Mouse (Mus musculus) T-helper 2 cell (primary cell): ENCODE measurements at regions not wholly inside any gene's neighbourhood (a gene's known extent, or its start where the extent isn't known, plus 50 kb on each side); places are given as distances from the start of the nearest gene placed in this dataset.

ENCODE experiments used
- in situ Hi-C: fragments of 300-600 bp; cut with MboI, MseI; formaldehyde crosslinking; loops from one replicate; pipeline ENCODE4 v1.15.1; 2025; ENCODE audit warnings: high pct_unique_total_duplicates

DNA sequence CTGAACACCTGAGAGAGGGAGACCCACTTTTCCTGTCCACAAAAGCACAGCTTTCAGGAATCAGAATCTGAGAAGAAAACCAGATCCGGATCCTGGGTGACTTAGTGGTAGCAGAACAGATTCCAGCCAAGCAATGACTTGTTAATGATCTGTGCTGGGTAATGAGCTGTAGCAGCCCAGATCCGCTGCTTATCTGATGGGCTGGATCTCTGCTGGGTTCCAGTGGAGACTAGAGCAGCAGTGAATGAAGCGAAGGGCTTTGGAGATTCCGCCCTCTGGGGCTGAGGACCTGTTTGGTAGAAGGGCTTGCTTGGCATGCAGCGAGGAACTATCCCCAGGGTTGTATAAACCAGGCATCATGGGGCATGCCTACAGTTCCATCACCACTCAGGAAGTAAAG, 156.3 kb downstream of the Maf start:
- in situ Hi-C loops, result no loop called here

GRCm38 (mm10) chr8:115549112-115549511, 158.5 kb downstream of the Maf start:
- in situ Hi-C loops, result no loop called here

GRCm38 (mm10) chr8:115544067-115544466, 163.5 kb downstream of the Maf start:
- in situ Hi-C loops, result no loop called here

GRCm38 (mm10) chr8:115542935-115543334, 164.7 kb downstream of the Maf start:
- in situ Hi-C loops, result no loop called here

- in situ Hi-C loops, result no loop called here
Observed at GRCm38 (mm10) chr8:115539600-115539999, 168.0 kb downstream of the Maf start.

- in situ Hi-C loops, result no loop called here
Observed at GRCm38 (mm10) chr8:115538236-115538635, 169.4 kb downstream of the Maf start.

DNA sequence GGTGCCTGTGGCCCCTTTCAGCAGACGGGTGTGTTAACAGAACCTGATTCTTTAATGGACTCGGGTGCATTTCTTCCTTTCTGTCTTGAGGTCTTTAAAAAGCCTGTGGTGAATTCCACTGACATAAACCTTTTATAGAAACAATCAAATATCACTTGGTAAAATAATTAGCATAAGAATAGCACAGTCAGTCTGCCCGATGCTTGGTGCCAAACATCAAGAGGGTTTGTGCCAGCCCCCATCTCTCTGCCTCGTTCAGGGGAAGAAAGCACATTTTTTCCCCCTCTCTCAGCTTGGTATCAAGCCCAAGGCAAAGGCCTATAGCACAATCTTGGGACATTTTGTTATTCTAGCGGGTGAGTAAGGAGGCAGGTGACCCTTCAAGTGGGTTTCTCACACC, 169.8 kb downstream of the Maf start:
- in situ Hi-C loops, result no loop called here

DNA sequence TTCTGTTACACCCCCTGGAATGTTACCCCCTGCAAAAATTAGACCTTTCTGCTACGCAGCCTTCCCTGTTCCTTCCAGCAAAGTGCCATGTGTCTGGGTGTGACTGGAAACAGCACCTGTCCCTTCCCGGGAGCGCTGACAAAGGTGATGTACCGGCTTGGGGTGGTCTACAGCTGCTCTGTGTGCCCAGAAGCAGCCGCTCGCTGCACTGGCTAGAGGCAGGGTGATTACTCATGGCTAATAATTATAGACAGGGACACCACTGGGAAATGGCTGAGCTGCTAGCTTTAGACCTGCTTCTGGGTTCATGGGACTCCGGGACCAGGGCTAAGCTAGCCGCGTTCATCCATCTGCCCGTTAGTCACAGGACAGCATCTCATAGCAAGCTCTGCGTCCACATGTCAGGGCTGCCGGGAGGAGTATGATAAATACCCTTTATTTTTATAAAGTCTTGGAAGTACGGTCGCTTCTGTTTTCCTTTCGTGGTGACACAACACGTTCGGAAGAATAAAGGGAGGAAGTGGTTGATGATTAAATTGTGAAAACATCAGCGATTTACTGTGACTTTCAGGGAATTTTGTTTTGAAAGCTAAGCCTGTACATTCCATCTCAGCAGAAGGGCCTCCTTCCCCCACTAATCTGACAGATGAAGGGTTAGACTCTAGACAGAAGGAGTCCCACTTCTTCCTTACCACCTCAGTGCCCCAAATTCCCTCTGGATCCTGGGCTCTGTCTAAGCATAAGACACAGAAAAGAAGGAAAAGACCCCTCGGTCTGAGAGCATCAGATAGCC, 170.8 kb downstream of the Maf start:
- in situ Hi-C loops, result no loop called here

GRCm38 (mm10) chr8:115536001-115536400, 171.6 kb downstream of the Maf start:
- in situ Hi-C loops, result no loop called here

DNA sequence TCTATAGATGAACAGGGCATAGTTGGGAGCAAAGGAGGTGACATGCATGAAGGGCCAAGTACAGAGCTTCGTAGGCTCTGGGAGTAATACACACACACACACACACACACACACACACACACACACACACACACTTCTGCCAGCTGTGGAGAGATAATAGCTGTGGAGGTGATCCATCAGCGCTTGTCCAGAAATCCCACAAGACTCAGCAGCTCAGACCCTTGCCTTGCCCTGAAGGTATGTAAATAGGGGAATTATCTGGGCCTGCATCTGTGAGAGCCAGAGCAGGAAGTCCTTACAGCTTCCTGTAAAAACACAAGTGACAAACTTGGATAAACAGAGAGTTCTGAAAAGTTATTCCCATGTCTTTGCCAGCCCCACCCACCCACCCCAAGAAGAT, 173.6 kb downstream of the Maf start:
- in situ Hi-C loops, result no loop called here

DNA sequence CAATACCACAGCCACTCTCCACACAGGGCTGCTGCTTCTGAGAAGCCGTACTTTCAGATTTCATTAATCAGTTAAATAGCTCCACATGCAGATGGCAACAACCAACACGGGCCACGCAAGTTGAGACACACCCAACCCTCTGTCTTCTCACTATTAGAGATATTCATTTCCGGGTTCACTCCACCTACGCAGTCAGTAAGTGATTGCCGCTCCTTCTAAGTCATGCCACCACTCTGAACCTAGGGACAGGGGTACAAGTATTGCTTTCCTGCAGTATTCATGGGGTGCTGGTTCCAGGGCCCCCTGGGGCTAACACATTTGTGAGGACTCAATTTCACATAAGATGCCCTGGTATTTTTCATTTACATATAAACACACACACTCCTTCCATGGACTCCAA, 176.3 kb downstream of the Maf start:
- in situ Hi-C loops, result no loop called here

- in situ Hi-C loops, result no loop called here
Observed at GRCm38 (mm10) chr8:115529568-115530342, 177.8 kb downstream of the Maf start.

DNA sequence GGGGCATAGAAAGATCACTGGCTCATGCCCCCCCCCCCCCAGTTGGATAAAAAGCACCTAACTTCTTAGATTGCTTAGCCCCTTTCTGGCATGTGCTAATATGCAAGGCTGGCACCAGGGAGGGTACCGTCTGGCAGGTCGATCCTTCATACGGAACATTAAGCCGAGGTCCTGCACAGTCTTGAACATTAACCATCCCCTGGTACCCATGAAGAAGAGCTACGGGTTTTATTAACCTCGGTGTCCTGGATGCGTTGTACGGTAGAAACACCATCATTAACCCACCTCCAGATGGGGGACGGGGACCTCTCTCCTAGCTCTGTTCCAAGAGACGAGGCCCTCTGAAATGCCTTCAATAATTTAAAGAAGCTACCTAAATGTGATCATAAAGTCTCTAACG, 178.7 kb downstream of the Maf start:
- in situ Hi-C loops, result no loop called here

DNA sequence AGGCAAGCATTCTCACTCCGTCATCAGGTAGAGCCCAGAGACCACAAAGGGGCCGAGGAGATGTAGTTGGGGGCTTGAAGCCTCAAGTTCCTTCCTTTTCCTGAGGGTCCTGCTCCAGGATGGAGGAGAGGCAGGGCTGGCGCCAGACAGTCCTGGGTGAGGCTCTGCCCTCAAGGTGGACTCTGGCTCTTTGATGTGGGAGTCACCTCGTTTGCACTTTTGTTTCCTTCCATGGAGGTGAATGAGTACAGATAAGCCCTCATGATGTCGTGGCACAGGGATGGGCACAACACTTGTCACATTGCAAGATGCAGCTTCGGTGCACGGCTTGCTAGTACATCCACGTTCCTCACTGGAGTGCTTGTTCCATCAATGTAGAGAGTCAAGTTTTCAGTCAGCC, 182.4 kb downstream of the Maf start:
- in situ Hi-C loops, result no loop called here

DNA sequence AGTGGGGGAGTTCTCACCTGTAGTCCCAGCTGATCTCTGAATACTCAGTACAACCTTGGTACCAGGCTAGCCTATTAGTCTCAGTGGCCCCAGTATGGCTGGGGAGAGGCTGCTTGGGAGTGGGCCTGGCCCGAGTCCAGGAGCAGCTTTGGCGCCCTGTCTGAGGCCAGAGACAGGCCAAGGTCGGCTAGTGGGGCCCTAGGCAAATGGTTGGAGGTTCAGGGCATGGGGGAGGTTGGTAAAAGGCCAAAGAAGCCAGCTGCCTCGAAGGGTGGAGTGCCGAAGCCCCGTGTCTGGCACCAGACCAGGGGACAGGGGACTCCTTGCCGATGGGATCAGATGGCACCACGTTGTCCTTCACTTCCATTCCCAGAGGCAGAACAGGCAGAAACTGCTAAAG, 182.9 kb downstream of the Maf start:
- in situ Hi-C loops, result loop anchor here (5.0 kb wide), 1 partner anchor 58 kb away; no protein-coding TSS in a partner anchor

- in situ Hi-C loops, result loop anchor here (5.0 kb wide), 1 partner anchor 60 kb away; no protein-coding TSS in a partner anchor
Observed at GRCm38 (mm10) chr8:115522527-115522926, 185.1 kb downstream of the Maf start.

- in situ Hi-C loops, result no loop called here
Observed at GRCm38 (mm10) chr8:115515647-115516046, 191.9 kb downstream of the Maf start.

DNA sequence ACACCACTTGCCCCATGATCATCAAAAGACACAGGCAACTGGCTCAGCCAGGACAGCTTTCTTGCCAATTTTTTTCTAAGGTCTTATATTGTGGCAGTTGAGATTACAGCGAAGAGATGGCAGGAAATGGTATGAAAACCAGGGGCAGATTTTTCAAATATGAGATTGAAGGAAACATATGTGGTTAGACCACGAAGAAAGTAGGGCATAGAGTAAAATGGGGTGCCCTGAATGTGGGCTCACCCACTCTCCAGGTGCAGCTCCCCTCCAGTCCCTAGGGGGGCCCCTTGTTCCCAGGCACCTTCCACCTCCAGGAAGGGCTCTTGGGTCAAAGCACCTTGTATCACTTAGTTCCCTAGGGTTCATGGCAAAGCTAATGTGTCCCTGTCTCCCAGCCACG, 193.1 kb downstream of the Maf start:
- in situ Hi-C loops, result no loop called here

DNA sequence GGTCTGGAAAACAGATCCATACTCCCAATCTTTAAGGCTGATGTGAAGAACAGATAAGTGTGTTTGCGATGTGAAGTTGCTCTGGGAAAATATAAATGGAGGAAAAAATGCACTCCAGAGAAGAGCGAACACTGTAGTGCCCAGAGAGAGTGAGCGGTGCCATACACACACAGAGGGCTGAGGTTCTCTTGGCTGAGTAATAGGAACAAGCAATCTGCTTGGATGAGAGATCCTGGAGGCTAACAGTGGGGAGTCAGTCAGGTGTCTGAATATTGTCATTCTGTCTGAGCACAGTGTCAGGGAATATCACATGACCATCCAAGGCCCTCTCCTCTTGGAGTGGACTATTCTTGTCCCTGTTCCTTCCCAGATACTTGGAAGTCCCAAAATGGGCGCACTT, 200.4 kb downstream of the Maf start:
- in situ Hi-C loops, result no loop called here

DNA sequence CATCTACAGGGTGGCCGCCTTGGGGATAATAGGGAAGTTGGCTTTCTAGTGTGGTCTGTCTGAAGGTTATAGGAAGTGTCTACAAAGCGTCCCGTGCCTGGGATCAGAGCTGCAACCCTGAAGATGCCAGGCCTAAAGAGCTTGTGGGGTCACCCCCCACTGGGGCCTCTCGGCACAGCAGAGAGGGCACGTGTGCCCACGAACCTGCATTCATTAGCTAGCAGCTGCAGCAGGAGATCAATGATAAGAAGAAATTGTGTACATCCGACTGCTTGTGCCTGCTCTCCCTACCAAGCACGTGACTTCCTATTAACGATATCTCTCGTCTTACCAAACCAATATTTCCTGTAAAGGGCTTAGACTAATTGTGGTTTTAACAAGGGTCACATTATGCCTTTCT, 200.9 kb downstream of the Maf start:
- in situ Hi-C loops, result no loop called here

DNA sequence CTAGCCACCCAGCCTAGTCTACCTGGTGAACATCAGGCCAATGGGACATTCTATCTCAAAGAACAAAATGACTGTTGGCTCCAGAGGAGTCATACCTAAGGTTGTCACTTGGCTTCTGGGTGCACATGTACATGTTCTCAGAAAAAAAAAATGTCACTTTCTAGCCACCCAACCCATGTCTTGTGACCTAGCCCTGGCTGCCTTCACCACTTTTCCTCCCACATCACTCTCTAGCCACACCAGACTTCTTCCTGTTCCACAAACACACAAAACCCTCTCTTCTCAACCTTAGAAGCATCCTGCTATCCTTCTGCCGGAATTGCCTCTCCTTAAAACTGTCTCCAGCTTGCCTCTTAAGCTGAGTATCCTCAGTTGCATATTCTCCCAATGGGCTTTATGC, 211.6 kb downstream of the Maf start:
- in situ Hi-C loops, result no loop called here

DNA sequence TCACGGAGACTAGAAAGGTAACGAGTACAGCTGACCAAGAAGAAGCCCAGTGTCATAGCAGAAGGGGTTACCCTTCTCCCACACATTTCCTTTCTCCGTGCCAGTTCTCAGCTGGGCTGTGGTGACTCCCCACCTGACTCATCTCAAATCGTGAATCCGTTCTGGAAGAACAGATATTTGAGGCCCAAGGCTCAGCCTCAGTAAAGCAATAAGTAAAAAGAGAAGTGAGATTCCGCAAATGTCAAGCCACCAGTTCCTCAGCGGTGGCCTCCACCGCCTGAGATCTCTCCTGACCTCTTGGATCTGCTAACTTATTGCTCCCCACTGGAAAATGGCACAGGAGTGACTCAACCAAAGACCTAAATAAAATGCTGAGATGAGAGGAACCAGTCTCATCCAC, 213.2 kb downstream of the Maf start:
- in situ Hi-C loops, result no loop called here

GRCm38 (mm10) chr8:115486904-115487303, 220.7 kb downstream of the Maf start:
- in situ Hi-C loops, result no loop called here
